Mouse (Mus musculus) macrophage (primary cell): Measurements from ENCODE around the gene Mmp17. TPM values are rescaled to one million over a fixed set of nuclear protein-coding genes. Genes with fewer than 3 reads are reported as not detected.
"Not testable (repeated sequence)": the region's sequence is repeated elsewhere in the genome, so short reads cannot be mapped to it uniquely, and the experiment has no call there.

ENCODE experiments used
- H3K27ac ChIP-seq: fragments of 350-480 bp; formaldehyde crosslinking; 2 replicates; pipeline ENCODE4 v1.9.0; 2021
- H3K36me3 ChIP-seq: fragments of 350-480 bp; formaldehyde crosslinking; 2 replicates; pipeline ENCODE4 v1.9.0; 2021; ENCODE audit errors: inconsistent target
- H3K4me3 ChIP-seq: fragments of 350-480 bp; formaldehyde crosslinking; 2 replicates; pipeline ENCODE4 v1.9.0; 2021; ENCODE audit errors: inconsistent target
- H3K79me2 ChIP-seq: fragments of 350-480 bp; formaldehyde crosslinking; 2 replicates; pipeline ENCODE4 v1.9.0; 2021; ENCODE audit errors: inconsistent target
- WGBS: methylation state at CpG from one replicate; pipeline ENCODE4 v1.1.7; 2026; ENCODE audit warnings: inconsistent platforms; ENCODE audit not compliant: missing documents; 5-methylcytosine and 5-hydroxymethylcytosine counted together
- polyA plus RNA-seq: library from polyadenylated mRNA; stranded (reverse); fragments of 250-400 nt; gene quantifications from 3 replicates; pipeline ENCODE4 v1.2.4, GENCODE M21; 2018; ENCODE audit warnings: inconsistent platforms

The Mmp17 gene
- polyA plus RNA-seq, 1 experiment from 2014 or later, result not detected

- H3K79me2 ChIP-seq, result no peaks in the 10 kb centered on the region
- 94% methylated on average over 5 of the region's 5 CpGs for WGBS
- H3K4me3 ChIP-seq, result no peak overlapping the region
- H3K36me3 ChIP-seq, result no peaks in the 10 kb centered on the region
- no peak overlapping the region for H3K27ac ChIP-seq
Measured at GRCm38 (mm10) chr5:129621361-129621760, 37.4 kb downstream of the Mmp17 start.

GRCm38 (mm10) chr5:129626099-129626498 lies 42.1 kb downstream of the Mmp17 start:
- Histone ChIP-seq H3K36me3 (no peaks in the 10 kb centered on the region), H3K27ac (no peak overlapping the region), H3K4me3 (no peak overlapping the region), H3K79me2 (no peaks in the 10 kb centered on the region)
- WGBS, result 92% methylated on average over 6 of the region's 6 CpGs

DNA sequence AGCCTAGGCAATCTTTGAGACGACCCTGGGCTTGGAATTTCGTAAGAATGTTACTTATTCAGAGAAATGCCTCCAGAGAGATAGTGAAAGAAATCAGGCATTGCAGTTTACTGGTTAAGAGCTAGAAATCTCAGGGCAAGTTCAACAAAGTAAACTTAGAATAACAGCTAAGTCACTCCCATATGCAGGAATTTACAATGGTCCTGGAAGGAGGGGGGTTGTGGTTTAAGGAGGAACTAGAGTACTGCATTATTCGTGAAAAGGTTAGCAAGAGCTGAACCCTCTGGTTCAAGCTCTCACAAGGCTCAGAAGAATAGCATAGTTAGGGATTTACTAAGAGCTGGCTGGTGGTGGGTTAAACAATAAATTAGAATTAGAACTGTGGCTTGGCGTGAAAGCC lies 42.6 kb downstream of the Mmp17 start:
- not testable (repeated sequence) for H3K36me3 ChIP-seq, H3K4me3 ChIP-seq, H3K27ac ChIP-seq, H3K79me2 ChIP-seq
- WGBS, result 74% methylated on average over 4 of the region's 4 CpGs

DNA sequence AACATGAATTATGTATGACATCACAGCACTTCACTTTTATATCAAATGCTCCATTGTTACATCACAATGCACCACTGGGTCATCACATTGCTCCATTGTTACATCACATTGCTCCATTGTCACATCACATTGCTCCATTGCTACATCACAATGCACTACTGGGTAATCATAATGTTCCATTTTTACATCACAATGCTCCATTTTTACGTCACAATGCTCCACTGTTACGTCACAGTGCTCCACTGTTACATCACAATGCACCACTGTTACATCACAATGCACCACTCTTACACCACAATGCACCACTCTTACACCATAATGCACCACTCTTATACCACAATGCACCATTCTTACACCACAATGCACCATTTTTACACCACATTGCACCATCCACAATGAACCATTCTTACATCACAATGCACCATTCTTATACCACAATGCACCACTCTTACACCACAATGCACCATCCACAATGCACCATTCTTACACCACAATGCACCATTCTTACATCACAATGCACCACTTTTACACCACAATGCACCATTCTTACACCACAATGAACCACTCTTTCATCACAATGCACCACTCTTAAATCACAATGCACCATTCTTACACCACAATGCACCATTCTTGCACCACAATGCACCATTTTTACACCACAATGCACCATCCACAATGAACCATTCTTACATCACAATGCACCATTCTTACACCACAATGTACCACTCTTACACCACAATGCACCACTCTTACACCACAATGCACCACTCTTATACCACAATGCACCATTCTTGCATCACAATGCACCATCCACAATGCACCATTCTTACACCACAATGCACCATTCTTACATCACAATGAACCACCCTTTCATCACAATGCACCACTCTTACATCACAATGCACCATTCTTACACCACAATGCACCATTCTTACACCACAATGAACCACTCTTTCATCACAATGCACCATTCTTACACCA lies 48.6 kb downstream of the Mmp17 start:
- 80% methylated on average over 2 of the region's 2 CpGs for WGBS
- H3K79me2 ChIP-seq, H3K27ac ChIP-seq, H3K4me3 ChIP-seq, H3K36me3 ChIP-seq: not testable (repeated sequence)

DNA sequence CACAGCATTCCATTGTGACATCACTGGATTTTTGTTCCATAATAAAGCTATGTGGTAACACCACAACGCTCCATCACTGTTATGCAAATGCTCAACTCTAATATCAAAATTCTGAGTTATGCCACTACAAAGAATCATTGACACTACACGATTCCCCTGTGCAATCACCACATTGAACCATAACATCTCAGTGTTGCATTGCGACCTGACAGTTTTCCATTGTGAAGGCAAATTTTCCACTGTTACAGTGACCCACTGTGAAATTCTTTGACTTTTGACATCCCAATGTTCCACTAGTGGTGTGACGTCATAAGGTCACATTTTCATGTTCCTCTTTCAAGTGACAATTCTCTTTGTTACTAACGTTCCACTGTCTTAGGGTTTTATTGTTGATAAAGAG lies 66.9 kb downstream of the Mmp17 start:
- Histone ChIP-seq H3K4me3 (no peak overlapping the region), H3K27ac (no peak overlapping the region), H3K36me3 (no peaks in the 10 kb centered on the region), H3K79me2 (no peaks in the 10 kb centered on the region)
- 87% methylated on average over 5 of the region's 5 CpGs for WGBS

GRCm38 (mm10) chr5:129657016-129657415 lies 73.0 kb downstream of the Mmp17 start:
- no peak overlapping the region for H3K4me3 ChIP-seq
- H3K36me3 ChIP-seq, result peaks cover 18% of the 10 kb centered on the region; the same call in 1 of the 2 replicates
- H3K79me2 ChIP-seq, result no peaks in the 10 kb centered on the region
- 94% methylated on average over 10 of the region's 10 CpGs for whole genome bisulfite sequencing
- no peak overlapping the region for H3K27ac ChIP-seq

DNA sequence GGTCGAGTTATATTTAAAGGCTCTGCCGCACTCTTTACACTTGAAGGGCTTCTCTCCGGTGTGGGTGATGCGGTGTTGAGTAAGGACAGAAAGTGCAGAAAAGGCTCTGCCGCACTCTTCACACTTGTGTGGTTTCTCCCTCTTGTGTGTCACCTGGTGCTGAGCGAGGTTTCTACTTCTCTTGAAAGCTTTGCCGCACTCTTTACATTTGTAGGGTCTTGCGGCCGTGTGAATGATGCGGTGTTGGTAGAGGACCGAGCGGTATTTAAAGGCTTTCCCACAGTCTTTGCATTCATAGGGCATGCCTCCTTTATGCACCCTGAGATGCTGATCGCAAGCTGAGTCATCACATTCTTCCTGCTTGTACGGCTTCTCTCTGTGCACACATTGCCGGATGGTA lies 74.0 kb downstream of the Mmp17 start:
- Histone ChIP-seq H3K4me3 (no peak overlapping the region), H3K79me2 (no peaks in the 10 kb centered on the region), H3K36me3 (peaks cover 18% of the 10 kb centered on the region; the same call in 1 of the 2 replicates), H3K27ac (no peak overlapping the region)
- 93% methylated on average over 15 of the region's 15 CpGs for WGBS

Other genes with a start within 250 kb of the Mmp17 start
- gene Sfswap, start 82.9 kb upstream of the Mmp17 start, polyA plus RNA-seq, result 25.2 to 54.6 TPM (median 31.2 TPM) in 3 replicates
- gene Zfp11, start 85.9 kb downstream of the Mmp17 start, polyA plus RNA-seq, result 0.86 to 2.6 TPM (median 2.2 TPM) in 3 replicates
- gene Sept14, start 124.3 kb downstream of the Mmp17 start, polyA plus RNA-seq, result not detected in 3 replicates
- 39.4 to 79.4 TPM (median 50.8 TPM) in 3 replicates for gene Mrps17, start 131.3 kb downstream of the Mmp17 start, polyA plus RNA-seq
- gene Nipsnap2, start 140.9 kb downstream of the Mmp17 start, polyA plus RNA-seq, result 42.7 to 57.0 TPM (median 51.5 TPM) in 3 replicates
- 3.3 to 6.5 TPM (median 5.6 TPM) in 3 replicates for gene Psph, start 203.3 kb downstream of the Mmp17 start, polyA plus RNA-seq